Mouse (Mus musculus) NIH3T3 (cell line): ENCODE measurements around the gene Colgalt2.

Experiments
- DNase-seq: peaks from one replicate; pipeline ENCODE4 v3.0.0-alpha.2; 2012; ENCODE audit warnings: low read depth

Colgalt2 gene

DNA sequence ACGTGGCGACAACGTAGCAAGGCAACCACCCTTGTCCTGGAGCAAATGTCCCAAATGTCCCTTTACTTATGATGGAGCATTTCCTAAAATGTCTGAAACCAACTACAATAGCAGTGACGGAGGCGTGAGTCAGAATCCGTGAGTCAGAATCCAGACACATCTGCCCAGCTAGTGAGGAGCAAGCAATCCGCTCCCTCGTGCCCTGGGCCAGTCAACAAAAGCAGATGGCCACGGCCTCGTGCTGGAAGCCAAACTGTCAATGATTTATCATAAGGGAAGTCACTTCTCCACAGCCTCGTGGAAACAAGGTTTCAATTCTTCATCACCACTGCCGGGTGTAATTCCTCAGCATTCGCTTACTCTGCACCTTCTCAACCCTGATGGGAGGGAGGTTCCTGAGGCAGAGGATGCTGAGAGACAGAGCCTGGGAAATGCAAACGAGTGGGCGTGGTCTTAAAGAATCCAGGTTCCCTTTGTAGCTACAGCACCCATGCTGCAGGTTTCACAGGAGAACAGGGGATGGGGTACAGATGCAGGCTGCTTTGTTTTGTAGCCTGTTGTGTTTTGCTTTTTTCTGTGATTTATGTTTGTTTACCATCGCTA lies 136.9 kb downstream of the Colgalt2 start:
- DNase-seq: peak; percentile 91

DNA sequence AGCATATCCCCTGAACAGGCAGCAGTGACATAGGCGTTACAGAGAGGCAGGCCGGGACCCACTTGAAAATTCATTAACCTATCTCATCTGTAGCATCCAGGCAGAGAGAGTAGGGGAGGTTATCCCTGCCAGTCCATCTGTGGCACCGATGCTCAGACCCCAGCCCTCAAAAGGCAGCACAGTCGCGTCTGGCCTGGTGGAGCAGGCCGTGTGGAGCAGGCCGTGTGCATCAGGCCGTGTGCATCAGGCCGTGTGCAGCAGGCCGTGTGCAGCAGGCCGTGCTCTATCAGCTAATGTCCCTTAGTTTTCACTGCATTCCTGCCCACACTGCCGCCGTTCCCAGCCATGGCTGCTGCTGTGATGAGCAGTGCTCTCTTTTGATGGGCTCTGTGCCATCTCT lies 137.6 kb downstream of the Colgalt2 start:
- DNase-seq: no peak

DNA sequence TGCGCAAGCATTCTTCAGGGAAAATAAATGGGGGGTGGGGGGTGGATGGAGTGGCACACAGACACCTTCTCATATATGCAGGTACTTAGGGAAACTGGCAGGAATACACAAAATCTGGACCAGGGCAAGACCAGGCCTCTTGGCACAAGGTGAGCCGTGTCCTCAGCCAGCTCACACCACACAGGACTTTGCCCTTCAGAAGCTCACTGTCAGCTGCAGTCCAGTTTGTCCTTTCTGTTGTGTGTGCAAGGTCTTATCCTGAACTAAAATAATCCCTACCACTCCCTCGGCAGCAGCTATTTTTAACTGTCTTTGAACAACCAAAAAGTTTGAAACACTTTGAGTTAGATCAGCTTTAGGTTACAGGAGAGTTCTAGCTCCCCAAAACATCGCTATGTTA lies 139.2 kb downstream of the Colgalt2 start:
- DNase-seq: no peak

DNA sequence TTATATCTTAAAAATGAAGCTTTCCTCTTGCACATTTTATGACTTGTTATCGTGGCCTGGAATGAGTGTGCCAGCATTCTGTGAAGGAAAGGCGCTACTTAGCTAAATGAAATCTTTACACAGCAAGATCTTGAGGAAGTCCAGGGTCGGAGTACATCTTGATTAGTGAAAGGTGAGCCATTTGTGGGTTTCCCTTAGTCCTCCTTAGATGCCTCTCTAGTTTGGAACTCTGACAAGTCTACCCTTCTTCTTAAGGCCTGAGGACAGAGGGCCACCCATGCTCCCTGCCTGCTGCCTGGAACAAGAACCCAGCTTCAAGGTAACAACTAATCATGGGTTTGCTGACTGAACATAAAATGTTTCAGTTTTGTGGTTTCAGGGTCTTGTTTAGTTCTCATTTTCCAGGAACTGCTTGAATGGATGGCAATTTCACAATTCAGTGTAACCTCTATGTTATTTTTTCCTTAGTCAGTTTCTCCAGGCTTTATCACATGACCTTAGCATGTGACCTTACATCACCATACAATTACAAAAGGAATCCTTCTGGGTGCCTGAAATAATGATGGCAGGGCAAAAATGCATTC lies 140.8 kb downstream of the Colgalt2 start:
- peak; percentile 58 for DNase-seq

DNA sequence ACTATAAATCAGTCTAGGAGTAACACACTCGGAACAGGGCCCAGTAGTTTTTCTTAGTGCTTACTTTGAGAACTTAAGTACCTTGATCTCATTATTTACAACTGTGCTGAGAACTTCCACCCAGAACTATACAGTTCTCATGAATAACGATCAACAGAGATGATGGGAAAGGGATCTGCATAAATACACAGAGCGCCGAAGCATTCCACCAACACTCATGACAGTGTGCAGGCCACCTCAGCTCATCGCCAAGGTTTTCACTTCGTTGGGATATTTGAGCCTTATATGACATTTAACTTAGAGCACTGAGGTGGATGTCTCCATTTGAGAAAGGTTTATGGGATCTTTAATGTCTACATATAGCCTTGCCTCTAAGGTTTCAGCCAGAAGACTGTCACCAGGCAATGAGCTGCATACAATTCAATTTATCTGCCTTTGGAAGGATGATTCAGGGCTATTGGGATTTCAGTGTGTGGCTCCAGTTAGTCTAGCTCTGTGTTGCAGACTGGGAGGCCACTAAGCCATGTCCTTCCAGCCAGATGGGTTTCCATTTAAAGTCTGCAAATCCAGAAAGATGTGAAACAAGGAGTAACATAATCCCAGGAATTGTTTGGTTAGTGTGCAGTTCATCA lies 143.2 kb downstream of the Colgalt2 start:
- DNase-seq: no peak

DNA sequence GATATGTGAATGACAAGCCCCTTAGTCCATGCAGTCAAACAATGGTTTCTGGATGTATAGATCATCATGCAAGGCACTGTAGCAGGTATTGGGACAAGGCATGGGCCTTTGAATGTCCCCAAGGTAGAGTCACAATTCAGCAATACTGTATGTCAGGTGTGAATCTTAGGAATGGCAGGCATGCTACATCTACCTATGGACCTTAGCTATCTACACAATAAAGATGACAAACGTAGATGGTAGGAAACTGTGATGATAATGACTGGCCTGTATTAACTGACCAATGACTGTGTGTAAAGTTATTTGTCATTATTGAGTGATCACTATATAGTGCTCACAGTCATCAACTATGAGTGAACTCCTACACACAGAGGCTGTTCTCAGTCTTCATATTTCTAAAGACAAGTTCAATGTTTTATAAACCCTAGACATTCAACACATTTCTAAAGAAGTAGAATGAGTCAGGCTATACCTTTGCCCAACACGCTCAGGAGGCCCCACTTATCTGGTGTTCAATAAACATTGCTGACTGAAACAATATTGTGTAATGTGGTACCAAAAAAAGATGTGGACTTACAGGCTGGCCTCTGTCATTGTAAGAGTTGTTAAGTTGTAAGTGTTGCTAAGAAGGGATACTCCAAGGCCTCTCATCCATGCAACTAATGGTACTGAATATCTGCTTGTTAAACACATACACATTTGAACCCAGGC lies 144.0 kb downstream of the Colgalt2 start:
- DNase-seq: no peak

DNA sequence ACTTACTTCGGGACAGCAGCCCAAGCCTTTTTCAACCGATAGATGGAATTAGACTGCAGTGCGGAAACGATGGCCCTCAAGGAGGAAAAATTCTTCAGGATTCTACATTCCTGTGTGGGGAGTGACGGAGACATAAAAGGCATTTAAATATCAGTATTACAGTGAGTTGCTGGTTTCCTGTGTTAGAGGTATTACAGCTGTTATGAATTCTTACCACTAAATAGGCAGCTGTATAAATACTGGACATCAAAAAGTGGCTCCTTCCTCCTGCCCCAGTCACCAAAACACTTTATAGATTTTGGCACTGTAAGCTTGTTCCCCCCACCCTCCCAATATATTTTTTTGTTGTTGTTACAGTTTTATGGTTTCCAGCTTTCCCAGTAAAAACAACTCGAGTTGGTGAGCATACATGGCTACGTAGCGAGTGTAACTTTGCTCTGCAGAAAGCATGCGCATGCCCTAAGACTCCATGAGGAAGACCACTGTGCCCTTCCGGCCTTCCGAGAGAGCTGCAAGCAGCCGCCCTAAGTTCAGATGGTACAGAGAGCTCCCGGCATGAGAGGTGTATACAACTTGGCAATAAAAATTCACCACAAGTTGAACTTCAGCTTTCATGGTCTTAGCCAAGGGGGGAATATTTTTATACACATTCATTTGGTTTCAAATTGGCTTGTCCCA lies 149.6 kb downstream of the Colgalt2 start:
- DNase-seq: no peak

DNA sequence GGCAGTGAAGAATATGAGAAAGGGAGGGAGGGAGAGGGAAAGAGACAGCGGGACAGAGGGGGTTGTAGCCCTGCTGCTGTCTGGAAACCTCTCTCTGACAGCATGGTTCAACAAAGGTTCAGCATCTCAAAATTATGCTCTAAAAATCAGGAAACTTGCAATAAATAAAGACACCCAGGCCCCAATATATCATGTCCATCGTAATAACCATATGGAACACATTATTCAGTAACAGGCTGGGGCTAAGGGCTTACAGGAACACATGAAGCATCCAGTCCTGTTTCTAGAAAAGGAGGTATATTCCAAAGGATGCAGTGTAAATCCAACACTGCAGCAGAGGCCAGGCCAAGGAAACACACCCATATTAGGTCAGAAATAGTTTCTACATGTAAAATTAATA lies 150.9 kb downstream of the Colgalt2 start:
- peak; percentile 73 for DNase-seq

DNA sequence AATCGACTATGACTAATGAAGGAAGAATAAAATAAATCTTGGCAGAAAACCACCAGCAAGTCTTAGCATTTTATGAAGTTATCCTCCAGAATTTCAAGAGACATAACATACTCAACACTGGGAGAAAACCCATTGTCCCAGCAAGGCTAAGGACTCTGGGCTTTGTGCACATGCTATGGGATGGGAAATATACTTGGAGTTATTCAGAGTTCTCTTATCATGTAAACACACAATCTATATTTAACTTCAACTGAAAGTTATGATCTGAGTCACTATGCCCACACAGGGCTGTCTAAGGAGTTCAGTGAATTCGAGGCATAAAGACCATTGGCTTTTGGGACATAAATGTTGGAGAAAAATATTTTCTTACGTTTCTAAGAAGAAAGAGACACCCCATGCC lies 151.3 kb downstream of the Colgalt2 start:
- peak; percentile 70 for DNase-seq

DNA sequence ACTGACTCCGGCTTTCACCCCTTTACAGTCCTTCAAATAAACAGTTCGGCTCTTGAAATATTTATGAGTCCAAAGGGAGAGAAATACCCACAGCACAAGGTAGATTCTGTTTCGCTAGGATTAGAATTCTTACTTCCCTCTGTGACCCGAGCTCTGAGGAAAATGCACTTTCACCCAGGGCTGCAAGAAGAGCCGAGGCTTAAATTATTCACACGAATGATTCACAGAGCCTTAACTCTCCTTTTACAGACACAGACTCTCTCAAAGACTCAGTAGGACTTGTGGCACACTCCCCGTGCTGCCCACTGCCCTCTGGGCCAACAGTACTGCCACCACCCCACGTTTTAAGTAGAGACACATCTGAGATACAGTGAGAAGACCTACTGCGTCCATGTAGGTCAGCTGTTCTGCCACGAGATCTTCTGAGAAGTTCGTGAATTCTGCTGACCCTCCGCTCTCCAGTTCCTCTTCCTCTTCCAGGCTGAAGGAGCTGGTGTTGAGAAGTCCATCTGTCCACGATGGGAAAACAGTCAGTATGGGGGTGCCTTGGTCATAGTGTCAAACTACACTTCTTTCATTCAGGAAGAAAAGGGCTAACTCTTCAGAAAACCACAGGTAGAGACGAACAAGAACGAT lies 154.4 kb downstream of the Colgalt2 start:
- DNase-seq: no peak

DNA sequence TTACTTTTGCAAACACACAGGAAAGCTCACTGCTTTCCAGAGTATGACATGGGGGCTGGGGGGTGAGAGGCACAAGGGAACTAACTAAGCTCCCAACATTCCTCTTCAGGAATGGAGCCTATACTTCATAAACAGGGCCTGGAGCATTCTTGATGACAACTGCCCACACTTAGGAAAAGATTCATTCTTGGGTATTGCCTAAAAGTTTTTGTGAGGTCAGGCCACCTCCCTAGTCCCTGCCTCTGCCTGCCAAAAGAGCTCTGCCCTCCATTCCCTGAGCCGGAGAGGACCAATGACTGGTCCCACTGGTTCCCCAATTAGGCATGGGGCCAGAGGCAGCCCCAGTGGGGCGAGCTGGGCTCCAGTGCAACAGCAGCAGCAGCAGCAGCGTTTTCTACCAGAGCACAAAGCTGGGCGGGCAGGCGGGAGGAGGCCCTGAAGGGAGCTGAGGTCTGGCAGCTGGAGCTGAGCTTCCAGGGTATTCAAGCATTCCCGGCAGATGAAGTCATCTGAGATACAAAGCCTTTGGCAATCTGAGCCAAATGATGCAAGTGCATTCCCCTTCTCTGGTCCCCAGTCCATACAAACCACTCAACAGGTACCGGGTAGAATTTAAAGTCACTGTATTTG lies 156.4 kb downstream of the Colgalt2 start:
- DNase-seq: peak; percentile 95

DNA sequence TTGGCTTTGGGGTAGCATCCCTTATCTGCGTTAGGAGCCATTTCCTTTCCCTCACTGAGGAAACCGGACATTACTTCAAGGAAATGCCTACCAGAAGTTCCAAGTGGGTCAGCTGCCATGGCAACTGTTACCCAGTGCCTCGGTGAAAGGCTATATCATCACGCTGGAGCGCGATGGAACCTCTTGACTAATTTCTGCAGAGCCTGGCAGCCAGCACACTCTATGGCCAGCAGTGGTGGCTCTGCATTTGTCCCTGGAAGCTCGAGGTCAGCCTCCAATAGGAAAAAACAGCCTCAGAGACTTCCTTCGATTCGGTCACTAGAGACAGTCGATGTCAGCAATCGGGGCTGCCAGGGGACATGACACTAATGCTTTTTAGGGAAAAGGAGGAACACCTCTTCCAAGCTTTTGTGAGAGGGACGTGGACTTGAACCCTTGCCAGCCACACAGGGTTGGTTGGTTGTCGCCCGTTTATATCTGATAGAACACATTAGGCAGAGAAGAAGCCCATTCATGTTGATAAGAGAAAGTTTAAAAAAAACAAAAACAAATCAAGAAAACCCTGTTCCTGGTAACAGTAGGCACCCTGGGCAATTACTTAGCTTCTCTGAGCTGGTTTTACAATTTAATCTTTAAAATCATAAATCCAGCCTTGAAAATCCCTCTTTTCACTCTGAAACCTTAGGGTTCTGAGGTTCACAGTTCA lies 157.1 kb downstream of the Colgalt2 start:
- no peak for DNase-seq
